Mouse (Mus musculus): ENCODE results near the gene Sprr2a1. TPM values are rescaled to one million over a fixed set of nuclear protein-coding genes. Genes with fewer than 3 reads are reported as not detected.
"Not testable (repeated sequence)": the region's sequence is repeated elsewhere in the genome, so short reads cannot be mapped to it uniquely, and the experiment has no call there.

Gene Sprr2a1
- polyA plus RNA-seq, 1 experiment from 2014 or later = 190 TPM

DNA sequence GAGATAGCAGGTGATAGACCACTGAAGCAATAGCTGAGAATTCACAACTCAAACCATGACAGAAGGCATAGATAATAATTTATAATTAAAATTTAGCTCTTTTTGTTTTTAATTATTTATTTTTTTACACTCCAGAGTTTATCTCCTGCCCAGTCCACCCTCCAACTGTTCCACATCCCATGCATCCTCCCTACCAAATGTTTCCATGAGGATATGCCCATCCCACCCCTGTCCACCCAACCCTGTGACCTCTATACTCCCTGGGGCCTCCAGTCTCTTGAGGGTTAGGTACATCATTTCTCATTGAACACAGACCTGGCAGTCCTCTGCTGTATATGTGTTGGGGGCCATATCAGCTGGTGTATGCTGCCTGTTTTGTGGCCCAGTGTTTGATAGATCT is 8.1 kb downstream of the Sprr2a1 start:
- H3K27me3 ChIP-seq (ENCODE audit: control insufficient read depth, insufficient read depth, low read length); H3K9ac ChIP-seq (ENCODE audit: low read length); H3K36me3 ChIP-seq (ENCODE audit: control insufficient read depth, insufficient read depth, low read length); H3K4me1 ChIP-seq (replicated peaks; ENCODE audit: control insufficient read depth, insufficient read depth); H3K4me2 ChIP-seq (replicated peaks; ENCODE audit: low read depth); ATAC-seq (ENCODE audit: low FRiP score, low TSS enrichment); H3K4me3 ChIP-seq (ENCODE audit: low read depth, low read length); H3K9me3 ChIP-seq (ENCODE audit: control insufficient read depth, low read length); DNase-seq (ENCODE audit: low spot score); H3K27ac ChIP-seq (replicated peaks): not testable (repeated sequence)

DNA sequence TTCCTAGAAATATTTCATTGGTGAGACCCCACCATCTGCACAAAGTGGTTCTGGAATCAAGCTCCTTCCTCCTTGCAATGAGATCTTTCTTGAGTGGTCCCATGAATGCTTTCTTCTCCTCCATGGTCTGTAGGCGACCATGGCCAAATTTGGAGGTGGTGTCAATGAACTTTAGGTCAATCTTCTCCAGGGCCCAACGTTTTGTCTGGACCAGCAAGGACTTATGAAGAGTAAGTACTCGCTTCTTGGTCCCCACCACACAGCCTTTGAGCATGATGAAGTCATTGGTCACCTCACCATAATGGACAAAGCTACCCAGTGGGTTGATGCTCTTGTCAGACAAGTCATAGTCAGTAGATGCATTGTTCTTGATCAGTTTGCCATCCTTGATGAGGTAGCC is 11.8 kb downstream of the Sprr2a1 start:
- not testable (repeated sequence) for H3K9me3 ChIP-seq (ENCODE audit: control insufficient read depth, low read length); H3K27me3 ChIP-seq (ENCODE audit: control insufficient read depth, insufficient read depth, low read length); DNase-seq (ENCODE audit: low spot score); ATAC-seq (ENCODE audit: low FRiP score, low TSS enrichment); H3K4me3 ChIP-seq (ENCODE audit: low read depth, low read length); H3K36me3 ChIP-seq (ENCODE audit: control insufficient read depth, insufficient read depth, low read length); H3K4me2 ChIP-seq (replicated peaks; ENCODE audit: low read depth); H3K9ac ChIP-seq (ENCODE audit: low read length); H3K27ac ChIP-seq (replicated peaks); H3K4me1 ChIP-seq (replicated peaks; ENCODE audit: control insufficient read depth, insufficient read depth)
- 78% methylated on average over 3 of the region's 3 CpGs for WGBS

DNA sequence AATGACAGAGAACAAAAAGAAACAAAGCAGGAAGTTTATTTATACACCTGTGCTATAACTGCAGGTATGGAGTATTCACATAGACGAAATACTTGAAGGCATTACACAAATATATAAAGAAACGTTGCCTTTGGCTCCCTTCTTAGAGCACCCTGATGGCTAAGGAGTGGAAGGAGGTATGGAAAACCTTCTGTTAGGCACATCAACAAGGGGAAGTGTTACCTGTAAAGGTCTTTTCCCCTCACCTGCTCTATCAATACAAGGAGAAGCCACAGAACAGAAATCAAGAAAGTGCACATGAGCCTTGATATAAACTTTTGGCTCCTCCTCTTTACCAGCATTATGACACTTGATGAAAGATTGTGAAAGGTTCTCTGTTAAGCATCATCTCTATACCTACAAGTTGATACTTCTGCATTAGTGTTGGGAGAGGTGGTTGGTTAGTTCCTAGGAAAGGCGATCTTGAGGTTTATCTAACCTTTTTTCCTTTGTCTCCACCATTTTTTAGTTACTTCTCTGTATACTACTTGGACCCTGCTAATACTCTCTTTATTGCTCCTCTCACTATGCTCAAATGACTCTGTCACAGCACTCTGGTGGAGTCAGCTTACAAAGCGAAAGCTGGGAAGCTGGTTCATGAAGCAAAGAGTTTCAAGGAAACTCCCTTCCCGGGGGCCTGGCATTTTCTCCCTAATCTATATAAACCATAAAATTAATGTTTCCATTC is 21.0 kb downstream of the Sprr2a1 start:
- not testable (repeated sequence) for H3K9me3 ChIP-seq (ENCODE audit: control insufficient read depth, low read length); H3K4me1 ChIP-seq (replicated peaks; ENCODE audit: control insufficient read depth, insufficient read depth); H3K36me3 ChIP-seq (ENCODE audit: control insufficient read depth, insufficient read depth, low read length); H3K27me3 ChIP-seq (ENCODE audit: control insufficient read depth, insufficient read depth, low read length); H3K4me3 ChIP-seq (ENCODE audit: low read depth, low read length); H3K27ac ChIP-seq (replicated peaks); H3K9ac ChIP-seq (ENCODE audit: low read length); H3K4me2 ChIP-seq (replicated peaks; ENCODE audit: low read depth); DNase-seq (ENCODE audit: low spot score)
- peak; percentile 49 for ATAC-seq (ENCODE audit: low FRiP score, low TSS enrichment)
- WGBS = no CpG with 5 or more reads among the region's 5 CpGs

DNA sequence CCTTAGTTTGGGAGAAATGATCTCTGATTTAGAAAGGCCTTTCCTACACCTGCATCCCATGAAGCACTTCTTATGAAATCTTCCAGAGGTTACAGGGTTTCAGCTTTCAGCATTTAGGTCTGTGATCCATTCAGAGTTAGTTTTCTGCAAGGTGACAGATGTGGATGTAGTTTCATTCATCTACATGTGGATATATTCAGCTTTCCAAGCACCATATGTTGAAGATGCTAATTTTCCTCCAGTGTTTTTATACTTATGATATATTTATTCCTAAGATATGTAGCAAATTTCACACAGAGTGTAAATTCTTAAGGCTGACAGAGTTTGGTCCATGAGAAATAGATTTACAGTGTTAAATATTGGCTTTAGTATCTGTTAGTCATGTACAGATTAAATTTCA is 23.1 kb downstream of the Sprr2a1 start:
- H3K27ac ChIP-seq (replicated peaks); H3K36me3 ChIP-seq (ENCODE audit: control insufficient read depth, insufficient read depth, low read length); H3K9ac ChIP-seq (ENCODE audit: low read length); H3K4me1 ChIP-seq (replicated peaks; ENCODE audit: control insufficient read depth, insufficient read depth); ATAC-seq (ENCODE audit: low FRiP score, low TSS enrichment); H3K4me2 ChIP-seq (replicated peaks; ENCODE audit: low read depth); H3K9me3 ChIP-seq (ENCODE audit: control insufficient read depth, low read length); H3K4me3 ChIP-seq (ENCODE audit: low read depth, low read length); DNase-seq (ENCODE audit: low spot score); H3K27me3 ChIP-seq (ENCODE audit: control insufficient read depth, insufficient read depth, low read length): not testable (repeated sequence)

DNA sequence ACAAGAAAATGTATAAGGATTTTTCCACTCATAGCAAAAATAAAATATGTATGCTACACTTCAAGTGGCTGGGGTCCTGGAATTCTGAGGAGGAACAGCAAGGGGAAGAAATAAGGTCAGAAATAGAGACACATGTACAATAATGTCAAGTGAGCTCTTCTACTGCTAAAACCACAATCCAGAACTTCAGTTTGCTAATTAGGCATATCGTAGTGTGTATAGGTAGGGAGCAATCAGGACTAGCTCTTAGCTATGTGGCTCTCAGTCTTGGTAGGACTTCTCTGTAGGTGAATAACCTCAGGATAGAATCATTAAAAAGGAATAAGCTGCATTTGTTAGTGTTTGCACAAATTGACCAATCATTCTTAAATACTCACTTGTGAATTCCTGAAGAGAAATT is 23.6 kb downstream of the Sprr2a1 start:
- H3K9me3 ChIP-seq (ENCODE audit: control insufficient read depth, low read length); H3K4me3 ChIP-seq (ENCODE audit: low read depth, low read length); DNase-seq (ENCODE audit: low spot score); H3K27me3 ChIP-seq (ENCODE audit: control insufficient read depth, insufficient read depth, low read length); H3K4me1 ChIP-seq (replicated peaks; ENCODE audit: control insufficient read depth, insufficient read depth); H3K9ac ChIP-seq (ENCODE audit: low read length); ATAC-seq (ENCODE audit: low FRiP score, low TSS enrichment); H3K36me3 ChIP-seq (ENCODE audit: control insufficient read depth, insufficient read depth, low read length); H3K27ac ChIP-seq (replicated peaks); H3K4me2 ChIP-seq (replicated peaks; ENCODE audit: low read depth): not testable (repeated sequence)
- no CpG with 5 or more reads among the region's 1 CpGs for WGBS

DNA sequence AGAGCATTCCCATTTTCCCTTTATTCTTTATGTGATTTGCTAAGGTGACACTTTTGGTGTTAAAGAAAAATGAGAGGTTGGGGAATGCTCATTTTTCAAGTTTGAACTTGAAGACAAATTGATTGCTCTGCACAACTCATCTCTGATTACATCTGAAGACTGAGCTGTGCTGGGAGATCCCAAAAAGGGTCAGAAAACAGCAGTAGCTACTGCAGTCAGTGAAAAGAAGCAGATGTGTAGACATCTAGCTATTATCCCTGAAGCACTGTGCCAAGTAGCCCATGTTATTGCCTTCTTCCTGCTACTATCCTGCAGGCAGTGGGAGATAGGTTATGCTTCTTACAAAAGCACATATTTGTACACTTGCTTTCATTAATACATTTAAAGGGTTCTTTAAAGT is 29.2 kb downstream of the Sprr2a1 start:
- not testable (repeated sequence) for H3K4me1 ChIP-seq (replicated peaks; ENCODE audit: control insufficient read depth, insufficient read depth); H3K4me3 ChIP-seq (ENCODE audit: low read depth, low read length); DNase-seq (ENCODE audit: low spot score); H3K4me2 ChIP-seq (replicated peaks; ENCODE audit: low read depth); H3K27ac ChIP-seq (replicated peaks); H3K9ac ChIP-seq (ENCODE audit: low read length); H3K36me3 ChIP-seq (ENCODE audit: control insufficient read depth, insufficient read depth, low read length); H3K9me3 ChIP-seq (ENCODE audit: control insufficient read depth, low read length); H3K27me3 ChIP-seq (ENCODE audit: control insufficient read depth, insufficient read depth, low read length); ATAC-seq (ENCODE audit: low FRiP score, low TSS enrichment)

DNA sequence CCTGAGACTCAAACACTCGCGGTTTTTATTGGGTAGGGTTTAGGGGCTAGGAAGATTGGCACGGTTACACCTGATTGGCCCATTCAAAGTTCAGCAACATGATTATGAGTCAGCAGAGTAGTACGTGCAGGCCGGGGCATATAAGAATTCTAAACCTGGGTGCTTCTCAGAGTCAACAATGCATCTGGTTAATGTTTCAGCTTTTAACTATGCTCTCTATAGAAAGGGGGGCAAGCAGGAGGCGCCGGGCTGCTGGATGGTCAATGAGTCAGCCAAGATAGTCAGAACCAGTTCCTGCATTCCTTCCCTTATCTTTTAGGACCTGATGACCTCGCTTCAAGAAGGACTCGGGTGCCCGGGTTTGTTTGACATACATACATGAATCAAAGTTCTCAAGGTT is 30.6 kb downstream of the Sprr2a1 start:
- not testable (repeated sequence) for H3K4me3 ChIP-seq (ENCODE audit: low read depth, low read length); H3K27me3 ChIP-seq (ENCODE audit: control insufficient read depth, insufficient read depth, low read length); H3K36me3 ChIP-seq (ENCODE audit: control insufficient read depth, insufficient read depth, low read length); DNase-seq (ENCODE audit: low spot score); H3K9me3 ChIP-seq (ENCODE audit: control insufficient read depth, low read length); H3K9ac ChIP-seq (ENCODE audit: low read length); H3K4me1 ChIP-seq (replicated peaks; ENCODE audit: control insufficient read depth, insufficient read depth); H3K4me2 ChIP-seq (replicated peaks; ENCODE audit: low read depth); H3K27ac ChIP-seq (replicated peaks)
- no CpG with 5 or more reads among the region's 10 CpGs for WGBS
- ATAC-seq (ENCODE audit: low FRiP score, low TSS enrichment) = peak; percentile 89

DNA sequence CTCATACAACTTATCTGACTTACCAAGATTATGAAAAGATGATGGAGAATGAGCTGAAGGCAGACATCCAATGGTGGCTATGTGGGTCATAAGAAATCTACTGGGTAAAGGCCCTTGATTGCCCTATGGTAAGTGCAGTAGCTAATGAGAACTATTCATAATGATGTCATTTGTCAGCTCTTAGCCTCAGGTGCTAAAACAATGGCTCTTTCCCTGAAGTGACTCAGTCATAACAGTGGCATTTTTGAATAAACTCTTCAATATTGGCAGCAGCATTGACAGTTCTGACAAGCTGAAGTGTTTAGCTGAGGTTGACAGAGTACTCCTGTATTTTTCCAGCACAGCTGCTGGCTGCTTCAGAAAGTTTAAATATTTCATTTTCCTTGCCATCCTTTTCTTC is 32.9 kb downstream of the Sprr2a1 start:
- not testable (repeated sequence) for H3K9me3 ChIP-seq (ENCODE audit: control insufficient read depth, low read length); H3K36me3 ChIP-seq (ENCODE audit: control insufficient read depth, insufficient read depth, low read length); H3K4me2 ChIP-seq (replicated peaks; ENCODE audit: low read depth); ATAC-seq (ENCODE audit: low FRiP score, low TSS enrichment); H3K27ac ChIP-seq (replicated peaks); H3K4me1 ChIP-seq (replicated peaks; ENCODE audit: control insufficient read depth, insufficient read depth); DNase-seq (ENCODE audit: low spot score); H3K9ac ChIP-seq (ENCODE audit: low read length); H3K27me3 ChIP-seq (ENCODE audit: control insufficient read depth, insufficient read depth, low read length); H3K4me3 ChIP-seq (ENCODE audit: low read depth, low read length)

DNA sequence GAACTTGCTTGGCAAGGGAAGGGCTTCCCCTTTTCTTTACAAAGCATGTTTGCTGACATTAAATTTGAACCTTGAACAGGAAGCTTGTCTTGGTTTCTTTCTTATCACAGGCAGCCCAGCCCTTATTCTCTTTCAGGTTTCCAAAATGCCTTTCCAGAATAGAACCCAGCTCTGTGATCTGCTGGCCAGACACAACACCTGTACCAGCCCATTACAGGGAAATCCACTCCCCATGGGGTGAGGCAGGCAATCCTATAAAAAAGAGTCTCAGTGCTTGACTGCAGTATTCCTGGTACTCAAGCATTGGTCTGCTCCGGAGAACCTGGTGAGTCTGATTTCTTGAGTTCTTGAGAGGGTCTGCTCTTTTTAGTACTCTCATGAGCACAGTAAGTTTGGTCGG is 34.9 kb downstream of the Sprr2a1 start:
- H3K4me2 ChIP-seq (replicated peaks; ENCODE audit: low read depth); H3K4me3 ChIP-seq (ENCODE audit: low read depth, low read length); DNase-seq (ENCODE audit: low spot score); H3K4me1 ChIP-seq (replicated peaks; ENCODE audit: control insufficient read depth, insufficient read depth); H3K27ac ChIP-seq (replicated peaks); H3K27me3 ChIP-seq (ENCODE audit: control insufficient read depth, insufficient read depth, low read length); H3K36me3 ChIP-seq (ENCODE audit: control insufficient read depth, insufficient read depth, low read length); H3K9ac ChIP-seq (ENCODE audit: low read length); H3K9me3 ChIP-seq (ENCODE audit: control insufficient read depth, low read length): not testable (repeated sequence)
- ATAC-seq (ENCODE audit: low FRiP score, low TSS enrichment) = peak; percentile 79
- WGBS = 86% methylated on average over 1 of the region's 2 CpGs
